Mouse (Mus musculus) lung, postnatal 0 days (tissue): ENCODE measurements around the gene Armc6.

Experiments used
- CTCF ChIP-seq: IDR thresholded peaks from 2 replicates; pipeline ENCODE4 v1.5.1; 2016; ENCODE audit warnings: antibody characterized with exemption, mild to moderate bottlenecking
- EP300 ChIP-seq: IDR thresholded peaks from 2 replicates; pipeline ENCODE4 v1.6.1; 2016; ENCODE audit warnings: antibody characterized with exemption, mild to moderate bottlenecking, control low read depth

GRCm38 (mm10) chr8:70258600-70258999 lies 24.3 kb upstream of the Armc6 start:
- TF ChIP-seq CTCF = no peak
- TF ChIP-seq EP300 = no peak
